Mouse (Mus musculus) heart, embryonic 11.5 days (tissue): ENCODE data around the gene Dnajc16. TPM values are rescaled to one million over a fixed set of nuclear protein-coding genes. Genes with fewer than 3 reads are reported as not detected.

Experiments
- ATAC-seq: fragments of 200-750 bp; cut with Nextera tagmentation; replicated peaks from 2 replicates; pipeline ENCODE4 v1.8.0; 2017; ENCODE audit warnings: moderate library complexity; ENCODE audit not compliant: insufficient number of reproducible peaks, low FRiP score, low TSS enrichment
- H3K27ac ChIP-seq: fragments of 300-500 bp; sonication (generic); 2 replicates; pipeline ENCODE4 v1.5.1; 2014; ENCODE audit warnings: mild to moderate bottlenecking, low read depth, low read length
- H3K27me3 ChIP-seq: fragments of 300-500 bp; sonication (generic); 2 replicates; pipeline ENCODE4 v1.6.1; 2014; ENCODE audit warnings: mild to moderate bottlenecking, low read length, mixed read lengths; ENCODE audit not compliant: control insufficient read depth, insufficient read depth
- H3K36me3 ChIP-seq: fragments of 300-500 bp; sonication (generic); 2 replicates; pipeline ENCODE4 v1.6.1; 2014; ENCODE audit warnings: mild to moderate bottlenecking, low read length, moderate library complexity, mixed read lengths; ENCODE audit not compliant: control insufficient read depth, insufficient read depth
- H3K4me1 ChIP-seq: fragments of 300-500 bp; sonication (generic); 2 replicates; pipeline ENCODE4 v1.6.1; 2014; ENCODE audit warnings: low read length; ENCODE audit not compliant: control insufficient read depth, insufficient read depth
- H3K4me2 ChIP-seq: fragments of 300-500 bp; sonication (generic); 2 replicates; pipeline ENCODE4 v1.6.1; 2014; ENCODE audit warnings: mild to moderate bottlenecking, moderate library complexity
- H3K4me3 ChIP-seq: fragments of 300-500 bp; sonication (generic); 2 replicates; pipeline ENCODE4 v1.5.1; 2014; ENCODE audit warnings: low read depth, low read length
- H3K9ac ChIP-seq: fragments of 300-500 bp; sonication (generic); 2 replicates; pipeline ENCODE4 v1.6.1; 2014; ENCODE audit warnings: mild to moderate bottlenecking, low read depth, low read length, moderate library complexity
- H3K9me3 ChIP-seq: fragments of 300-500 bp; sonication (generic); replicated peaks from 2 replicates; pipeline ENCODE4 v1.6.1; 2016; ENCODE audit warnings: low read length; ENCODE audit not compliant: control insufficient read depth
- WGBS: fragments of 180-500 bp; shearing (Covaris S2); extraction: QIAGEN DNeasy Blood & Tissue Kit; methylation state at CpG from one replicate; pipeline ENCODE4 v1.1.7; 2014; ENCODE audit not compliant: insufficient replicate concordance; 5-methylcytosine and 5-hydroxymethylcytosine counted together
- polyA plus RNA-seq: library from polyadenylated mRNA; unstranded; fragments of >200 nt; fragmentation: Nextera tagmentation; extraction: Ambion mirVana; gene quantifications from 2 replicates; pipeline ENCODE4 v1.2.1, GENCODE M21; 2014

Dnajc16 gene
- polyA plus RNA-seq, 1 experiment from 2014 or later: 3.2 TPM

DNA sequence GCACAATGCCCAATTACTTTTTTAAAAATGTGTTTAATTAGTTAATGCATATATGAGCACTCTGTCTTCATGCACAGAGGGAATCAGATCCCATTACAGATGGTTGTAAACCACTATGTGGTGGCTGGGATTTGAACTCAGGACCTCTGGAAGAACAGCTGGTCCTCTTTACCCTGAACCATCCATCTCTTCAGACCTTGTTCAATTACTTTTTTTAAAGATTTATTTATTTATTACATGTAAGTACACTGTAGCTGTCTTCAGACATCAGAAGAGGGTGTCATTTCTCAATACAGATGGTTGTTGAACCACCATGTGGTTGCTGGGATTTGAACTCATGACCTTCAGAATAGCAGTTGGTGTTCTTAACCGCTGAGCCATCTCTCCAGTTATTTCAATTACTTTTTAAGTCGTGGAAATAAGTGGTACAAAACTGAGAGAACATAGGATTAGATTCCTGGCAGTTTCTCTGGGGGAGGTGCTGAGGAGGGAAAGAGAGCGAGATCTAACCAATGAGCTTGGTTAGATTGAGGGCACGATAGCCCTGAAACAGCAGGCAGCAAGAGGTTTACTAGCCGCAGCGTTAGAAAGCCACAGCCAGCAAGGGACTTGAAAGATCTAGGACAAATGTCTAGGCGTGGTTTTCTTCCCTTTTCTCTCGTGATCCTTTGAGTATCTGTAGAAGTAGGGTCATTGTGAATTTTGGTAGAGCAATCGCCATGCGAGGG lies 2.0 kb upstream of the Dnajc16 start:
- WGBS: 11% methylated on average over 10 of the region's 10 CpGs
- H3K9me3 ChIP-seq: no peaks in the 10 kb centered on the region
- peak overlapping the region; percentile 74 for H3K4me3 ChIP-seq
- H3K4me1 ChIP-seq: peaks cover 14% of the 10 kb centered on the region
- H3K9ac ChIP-seq: peak overlapping the region; percentile 52
- H3K4me2 ChIP-seq: peak overlapping the region; percentile 63
- H3K27ac ChIP-seq: peak overlapping the region; percentile 95
- no peak for ATAC-seq
- H3K36me3 ChIP-seq: peaks cover 5% of the 10 kb centered on the region
- H3K27me3 ChIP-seq: no peaks in the 10 kb centered on the region

- Histone ChIP-seq H3K9ac (no peak overlapping the region), H3K27me3 (no peaks in the 10 kb centered on the region), H3K27ac (no peak overlapping the region), H3K4me3 (no peak overlapping the region), H3K4me2 (no peak overlapping the region), H3K36me3 (peaks cover 3% of the 10 kb centered on the region; the same call in 1 of the 2 replicates), H3K9me3 (no peaks in the 10 kb centered on the region), H3K4me1 (peaks cover 14% of the 10 kb centered on the region)
- no peak for ATAC-seq
- WGBS: 86% methylated on average over 8 of the region's 8 CpGs
Measured at GRCm38 (mm10) chr4:141791951-141792350, 1.2 kb upstream of the Dnajc16 start.

- no peak for ATAC-seq
- Histone ChIP-seq H3K9ac (no peak overlapping the region), H3K4me3 (no peak overlapping the region), H3K36me3 (peaks cover under 1% of the 10 kb centered on the region), H3K9me3 (no peaks in the 10 kb centered on the region), H3K27me3 (no peaks in the 10 kb centered on the region), H3K4me2 (no peak overlapping the region), H3K4me1 (peaks cover 14% of the 10 kb centered on the region), H3K27ac (no peak overlapping the region)
- 84% methylated on average over 7 of the region's 7 CpGs for WGBS
Measured at GRCm38 (mm10) chr4:141791486-141791885, 755 bp upstream of the Dnajc16 start.

GRCm38 (mm10) chr4:141789564-141790218 lies 1.0 kb downstream of the Dnajc16 start:
- 33% methylated on average over 3 of the region's 3 CpGs for WGBS
- Histone ChIP-seq H3K36me3 (peaks cover 5% of the 10 kb centered on the region), H3K27me3 (no peaks in the 10 kb centered on the region), H3K9me3 (no peaks in the 10 kb centered on the region), H3K4me2 (peak overlapping the region; percentile 75), H3K9ac (peak overlapping the region; percentile 96), H3K4me1 (peaks cover 6% of the 10 kb centered on the region), H3K4me3 (peak overlapping the region; percentile 96), H3K27ac (peak overlapping the region; percentile 80; the same call in 1 of the 2 replicates)
- ATAC-seq: no peak

- Histone ChIP-seq H3K27me3 (no peaks in the 10 kb centered on the region), H3K36me3 (peaks cover 14% of the 10 kb centered on the region), H3K27ac (no peak overlapping the region), H3K4me2 (no peak overlapping the region), H3K4me1 (peaks cover 6% of the 10 kb centered on the region; the same call in 1 of the 2 replicates), H3K9ac (no peak overlapping the region), H3K9me3 (no peaks in the 10 kb centered on the region), H3K4me3 (no peak overlapping the region)
- WGBS: 88% methylated on average over 7 of the region's 7 CpGs
- no peak for ATAC-seq
Measured at GRCm38 (mm10) chr4:141787462-141787861, 3.3 kb downstream of the Dnajc16 start.

- Histone ChIP-seq H3K36me3 (peaks cover 17% of the 10 kb centered on the region), H3K27me3 (no peaks in the 10 kb centered on the region), H3K27ac (no peak overlapping the region), H3K4me3 (no peak overlapping the region), H3K9me3 (no peaks in the 10 kb centered on the region), H3K4me2 (no peak overlapping the region), H3K9ac (no peak overlapping the region), H3K4me1 (peaks cover 6% of the 10 kb centered on the region; the same call in 1 of the 2 replicates)
- no peak for ATAC-seq
- 85% methylated on average over 6 of the region's 6 CpGs for WGBS
Measured at GRCm38 (mm10) chr4:141787046-141787445, 3.7 kb downstream of the Dnajc16 start.

GRCm38 (mm10) chr4:141786141-141786540 lies 4.6 kb downstream of the Dnajc16 start:
- Histone ChIP-seq H3K4me1 (peaks cover 6% of the 10 kb centered on the region; the same call in 1 of the 2 replicates), H3K27me3 (no peaks in the 10 kb centered on the region), H3K9ac (no peak overlapping the region), H3K36me3 (peaks cover 17% of the 10 kb centered on the region), H3K27ac (no peak overlapping the region), H3K4me2 (no peak overlapping the region), H3K4me3 (no peak overlapping the region), H3K9me3 (no peaks in the 10 kb centered on the region)
- WGBS: 87% methylated on average over 13 of the region's 13 CpGs
- no peak for ATAC-seq

DNA sequence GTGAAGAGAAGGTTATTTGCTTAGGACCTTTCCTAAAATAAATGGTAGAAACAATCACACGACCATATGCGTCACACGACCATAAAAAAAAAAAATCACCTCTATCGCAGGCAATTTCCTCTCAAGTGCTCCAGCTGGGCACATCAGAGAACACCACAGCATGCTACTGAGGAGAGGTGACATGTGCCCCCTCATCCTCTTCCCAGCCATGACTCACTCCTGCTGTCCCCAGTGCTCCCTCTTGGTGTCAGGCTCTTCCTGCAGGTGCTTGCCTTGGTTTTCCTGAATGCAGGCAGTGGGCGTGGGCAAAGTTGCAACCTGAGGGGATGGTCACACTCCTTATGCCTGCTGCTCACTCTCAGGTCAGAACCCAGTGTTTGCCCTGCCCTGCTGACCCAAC lies 5.9 kb downstream of the Dnajc16 start:
- WGBS: 85% methylated on average over 5 of the region's 5 CpGs
- Histone ChIP-seq H3K4me2 (no peak overlapping the region), H3K9me3 (no peaks in the 10 kb centered on the region), H3K36me3 (peaks cover 17% of the 10 kb centered on the region), H3K4me3 (no peak overlapping the region), H3K9ac (no peak overlapping the region), H3K27ac (no peak overlapping the region), H3K4me1 (peaks cover 4% of the 10 kb centered on the region; the same call in 1 of the 2 replicates), H3K27me3 (no peaks in the 10 kb centered on the region)
- no peak for ATAC-seq
